Mouse (Mus musculus) neural tube, embryonic 15.5 days (tissue): ENCODE results near the gene Entpd8. TPM values are rescaled to one million over a fixed set of nuclear protein-coding genes. Genes with fewer than 3 reads are reported as not detected.

Experiments used
- ATAC-seq: fragments of 200-750 bp; cut with Nextera tagmentation; 2 replicates; pipeline ENCODE4 v1.8.0; 2017; ENCODE audit warnings: mild to moderate bottlenecking, moderate TSS enrichment, moderate library complexity; ENCODE audit not compliant: low FRiP score
- H3K27ac ChIP-seq: fragments of 300-500 bp; sonication (generic); replicated peaks from 2 replicates; pipeline ENCODE4 v1.5.1; 2015; ENCODE audit warnings: mild to moderate bottlenecking, inconsistent platforms
- H3K27me3 ChIP-seq: fragments of 300-500 bp; sonication (generic); replicated peaks from 2 replicates; pipeline ENCODE4 v1.6.1; 2015; ENCODE audit warnings: inconsistent platforms
- H3K36me3 ChIP-seq: fragments of 300-500 bp; sonication (generic); 2 replicates; pipeline ENCODE4 v1.6.1; 2015; ENCODE audit warnings: inconsistent platforms
- H3K4me1 ChIP-seq: fragments of 300-500 bp; sonication (generic); 2 replicates; pipeline ENCODE4 v1.6.1; 2015; ENCODE audit warnings: inconsistent platforms
- H3K4me2 ChIP-seq: fragments of 300-500 bp; sonication (generic); 2 replicates; pipeline ENCODE4 v1.6.1; 2015; ENCODE audit warnings: inconsistent platforms, mild to moderate bottlenecking, moderate library complexity
- H3K4me3 ChIP-seq: fragments of 300-500 bp; sonication (generic); replicated peaks from 2 replicates; pipeline ENCODE4 v1.5.1; 2015; ENCODE audit warnings: mild to moderate bottlenecking, inconsistent platforms
- H3K9ac ChIP-seq: fragments of 300-500 bp; sonication (generic); replicated peaks from 2 replicates; pipeline ENCODE4 v1.6.1; 2015; ENCODE audit warnings: mild to moderate bottlenecking, inconsistent platforms
- H3K9me3 ChIP-seq: fragments of 300-500 bp; sonication (generic); replicated peaks from 2 replicates; pipeline ENCODE4 v1.6.1; 2016; ENCODE audit warnings: inconsistent platforms
- WGBS: fragments of 180-500 bp; shearing (Covaris S2); methylation state at CpG from one replicate; pipeline ENCODE4 v1.1.7; 2015; ENCODE audit warnings: mixed read lengths; 5-methylcytosine and 5-hydroxymethylcytosine counted together
- polyA plus RNA-seq: library from polyadenylated mRNA; unstranded; fragments of >200 nt; fragmentation: Nextera tagmentation; extraction: Ambion mirVana; gene quantifications from 2 replicates; pipeline ENCODE4 v1.2.1, GENCODE M21; 2015

Gene Entpd8
- polyA plus RNA-seq, 1 experiment from 2014 or later, result not detected

DNA sequence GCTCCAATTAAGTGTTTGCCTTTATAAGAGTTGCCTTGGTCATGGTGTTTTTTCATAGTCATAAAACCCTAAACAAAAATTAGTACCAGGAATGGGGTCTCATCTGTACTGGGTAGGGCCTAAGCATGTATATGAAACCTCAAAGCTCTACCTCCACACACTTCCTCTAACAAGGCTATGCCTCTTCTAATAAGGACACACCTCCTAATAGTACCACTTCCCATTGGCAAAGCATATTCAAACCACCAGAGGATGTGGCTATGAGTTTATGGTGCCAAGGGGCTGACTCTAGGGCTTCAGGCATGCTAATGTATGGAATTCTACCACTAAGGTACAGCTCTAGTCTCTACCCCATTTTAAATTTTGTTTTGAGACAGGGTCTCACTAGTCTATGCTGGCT lies 14.6 kb upstream of the Entpd8 start:
- no peak overlapping the region for H3K9ac ChIP-seq
- no peak overlapping the region for H3K27ac ChIP-seq
- no peak overlapping the region for H3K4me3 ChIP-seq
- no peak overlapping the region for H3K4me2 ChIP-seq
- no peaks in the 10 kb centered on the region for H3K4me1 ChIP-seq
- H3K27me3 ChIP-seq, result no peaks in the 10 kb centered on the region
- ATAC-seq, result no peak
- H3K36me3 ChIP-seq, result peaks cover 25% of the 10 kb centered on the region
- no peaks in the 10 kb centered on the region for H3K9me3 ChIP-seq

GRCm38 (mm10) chr2:25066552-25066951 lies 13.6 kb upstream of the Entpd8 start:
- H3K4me2 ChIP-seq, result no peak overlapping the region
- no peak for ATAC-seq
- 81% methylated on average over 4 of the region's 4 CpGs for WGBS
- no peaks in the 10 kb centered on the region for H3K9me3 ChIP-seq
- H3K36me3 ChIP-seq, result peaks cover 15% of the 10 kb centered on the region
- no peak overlapping the region for H3K9ac ChIP-seq
- no peak overlapping the region for H3K4me3 ChIP-seq
- no peaks in the 10 kb centered on the region for H3K4me1 ChIP-seq
- H3K27me3 ChIP-seq, result no peaks in the 10 kb centered on the region
- H3K27ac ChIP-seq, result no peak overlapping the region

GRCm38 (mm10) chr2:25069537-25069936 lies 10.6 kb upstream of the Entpd8 start:
- Histone ChIP-seq H3K4me1 (no peaks in the 10 kb centered on the region), H3K27me3 (no peaks in the 10 kb centered on the region), H3K9ac (no peak overlapping the region), H3K4me2 (no peak overlapping the region), H3K4me3 (no peak overlapping the region), H3K9me3 (no peaks in the 10 kb centered on the region), H3K27ac (no peak overlapping the region), H3K36me3 (no peaks in the 10 kb centered on the region)
- ATAC-seq, result no peak
- WGBS, result 72% methylated on average over 4 of the region's 4 CpGs

GRCm38 (mm10) chr2:25072398-25072797 lies 7.7 kb upstream of the Entpd8 start:
- no peaks in the 10 kb centered on the region for H3K9me3 ChIP-seq
- no peak overlapping the region for H3K9ac ChIP-seq
- H3K27ac ChIP-seq, result no peak overlapping the region
- H3K27me3 ChIP-seq, result no peaks in the 10 kb centered on the region
- 95% methylated on average over 4 of the region's 4 CpGs for WGBS
- H3K4me1 ChIP-seq, result no peaks in the 10 kb centered on the region
- H3K36me3 ChIP-seq, result no peaks in the 10 kb centered on the region
- no peak overlapping the region for H3K4me2 ChIP-seq
- no peak overlapping the region for H3K4me3 ChIP-seq
- ATAC-seq, result no peak

GRCm38 (mm10) chr2:25075506-25075905 lies 4.6 kb upstream of the Entpd8 start:
- H3K36me3 ChIP-seq, result no peaks in the 10 kb centered on the region
- no peaks in the 10 kb centered on the region for H3K4me1 ChIP-seq
- no peak overlapping the region for H3K4me2 ChIP-seq
- H3K4me3 ChIP-seq, result no peak overlapping the region
- no peak for ATAC-seq
- H3K9me3 ChIP-seq, result no peaks in the 10 kb centered on the region
- no peak overlapping the region for H3K9ac ChIP-seq
- WGBS, result 69% methylated on average over 4 of the region's 4 CpGs
- H3K27me3 ChIP-seq, result no peaks in the 10 kb centered on the region
- no peak overlapping the region for H3K27ac ChIP-seq

DNA sequence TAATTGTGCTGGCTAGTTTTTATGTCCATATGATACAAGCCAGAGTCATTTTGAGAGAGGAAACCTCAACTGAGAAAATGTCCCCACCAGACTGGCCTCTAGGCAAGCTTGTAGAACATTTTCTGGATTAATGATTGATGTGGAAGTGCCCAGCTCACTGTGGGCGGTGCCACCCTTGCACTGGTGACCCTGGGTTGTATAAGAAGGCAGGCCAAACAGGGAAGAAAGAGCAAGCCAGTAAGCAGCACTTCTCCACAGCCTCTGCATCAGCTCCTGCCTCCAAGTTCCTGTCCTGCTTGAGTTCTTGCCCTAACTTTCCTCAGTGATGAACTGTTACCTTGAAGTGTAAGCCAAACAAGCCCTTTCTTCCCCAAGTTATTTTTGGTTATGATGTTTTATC lies 1.1 kb upstream of the Entpd8 start:
- H3K27ac ChIP-seq, result no peak overlapping the region
- no peaks in the 10 kb centered on the region for H3K4me1 ChIP-seq
- H3K27me3 ChIP-seq, result no peaks in the 10 kb centered on the region
- ATAC-seq, result no peak
- H3K4me3 ChIP-seq, result no peak overlapping the region
- H3K9ac ChIP-seq, result no peak overlapping the region
- no peaks in the 10 kb centered on the region for H3K36me3 ChIP-seq
- H3K9me3 ChIP-seq, result no peaks in the 10 kb centered on the region
- WGBS, result 81% methylated on average over 1 of the region's 1 CpGs
- no peak overlapping the region for H3K4me2 ChIP-seq

DNA sequence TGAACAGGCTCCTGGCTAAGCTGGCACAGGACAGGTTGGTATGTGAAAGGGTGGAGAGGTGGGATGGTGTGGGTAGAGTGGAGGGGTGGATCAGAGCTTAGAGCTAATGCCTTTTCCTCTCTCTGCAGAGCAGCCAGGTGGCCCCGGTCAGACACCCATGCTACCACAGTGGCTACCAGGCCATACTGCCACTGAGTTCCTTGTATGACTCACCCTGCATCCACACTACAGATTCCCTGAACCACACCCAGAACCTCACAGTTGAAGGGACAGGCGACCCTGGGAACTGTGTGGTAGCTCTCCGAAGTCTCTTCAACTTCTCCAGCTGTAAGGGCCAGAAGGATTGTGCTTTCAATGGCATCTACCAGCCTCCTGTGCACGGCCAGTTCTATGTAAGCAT lies 3.6 kb downstream of the Entpd8 start:
- H3K4me1 ChIP-seq, result no peaks in the 10 kb centered on the region
- H3K27ac ChIP-seq, result no peak overlapping the region
- H3K27me3 ChIP-seq, result no peaks in the 10 kb centered on the region
- H3K4me3 ChIP-seq, result no peak overlapping the region
- H3K36me3 ChIP-seq, result no peaks in the 10 kb centered on the region
- WGBS, result 83% methylated on average over 4 of the region's 4 CpGs
- H3K4me2 ChIP-seq, result no peak overlapping the region
- H3K9me3 ChIP-seq, result no peaks in the 10 kb centered on the region
- ATAC-seq, result no peak
- no peak overlapping the region for H3K9ac ChIP-seq

DNA sequence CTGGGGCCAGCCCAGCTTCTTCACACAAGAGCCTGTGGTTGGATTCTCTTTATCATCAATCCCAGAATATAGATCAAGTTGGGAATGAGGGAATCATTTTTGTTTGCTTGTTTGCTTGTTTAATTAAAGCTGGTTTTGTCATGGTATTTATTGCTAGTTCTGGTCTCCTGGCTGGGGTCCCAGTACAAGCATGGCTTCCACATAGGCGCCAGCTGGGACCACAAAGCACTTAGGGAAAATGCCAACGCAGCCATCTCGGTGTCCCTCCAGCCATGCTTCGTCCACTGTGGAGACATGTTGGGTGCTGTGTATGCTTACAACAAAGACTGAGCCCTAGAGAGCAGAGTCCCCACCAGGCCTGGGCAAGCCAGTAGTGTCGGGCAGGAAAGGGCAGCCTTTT lies 5.5 kb downstream of the Entpd8 start:
- ATAC-seq, result no peak
- H3K27me3 ChIP-seq, result no peaks in the 10 kb centered on the region
- no peaks in the 10 kb centered on the region for H3K4me1 ChIP-seq
- H3K27ac ChIP-seq, result no peak overlapping the region
- H3K4me3 ChIP-seq, result no peak overlapping the region
- no peaks in the 10 kb centered on the region for H3K9me3 ChIP-seq
- no peak overlapping the region for H3K4me2 ChIP-seq
- no peaks in the 10 kb centered on the region for H3K36me3 ChIP-seq
- no peak overlapping the region for H3K9ac ChIP-seq
- 68% methylated on average over 5 of the region's 5 CpGs for WGBS

GRCm38 (mm10) chr2:25087842-25088241 lies 7.7 kb downstream of the Entpd8 start:
- Histone ChIP-seq H3K4me3 (no peak overlapping the region), H3K36me3 (no peaks in the 10 kb centered on the region), H3K27ac (no peak overlapping the region), H3K9ac (no peak overlapping the region), H3K4me1 (no peaks in the 10 kb centered on the region), H3K4me2 (no peak overlapping the region), H3K27me3 (no peaks in the 10 kb centered on the region), H3K9me3 (no peaks in the 10 kb centered on the region)
- WGBS, result 100% methylated on average over 2 of the region's 2 CpGs
- ATAC-seq, result no peak

DNA sequence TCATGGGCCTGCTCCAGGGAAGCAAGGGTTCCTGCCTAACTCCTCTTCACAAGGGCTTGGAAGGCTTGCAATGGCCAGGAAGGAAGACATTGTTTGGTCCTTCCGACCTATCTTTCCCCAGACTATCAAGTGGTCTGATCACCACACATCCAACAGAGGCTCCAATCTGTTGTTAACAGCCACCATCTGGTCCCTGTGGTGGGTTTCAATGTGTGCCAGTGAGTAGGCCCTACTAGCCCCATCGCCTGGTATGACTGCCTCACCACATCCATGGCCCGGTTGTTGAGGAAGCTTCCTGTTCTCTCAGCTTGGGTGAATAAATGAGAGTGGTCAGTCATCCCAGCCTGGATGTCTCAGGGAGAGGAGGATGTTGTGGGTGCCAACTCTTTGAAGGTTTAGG lies 8.5 kb downstream of the Entpd8 start:
- Histone ChIP-seq H3K9me3 (no peaks in the 10 kb centered on the region), H3K4me3 (no peak overlapping the region), H3K27me3 (no peaks in the 10 kb centered on the region), H3K9ac (no peak overlapping the region), H3K4me1 (no peaks in the 10 kb centered on the region), H3K4me2 (no peak overlapping the region), H3K27ac (no peak overlapping the region), H3K36me3 (no peaks in the 10 kb centered on the region)
- WGBS, result 76% methylated on average over 3 of the region's 3 CpGs
- no peak for ATAC-seq

DNA sequence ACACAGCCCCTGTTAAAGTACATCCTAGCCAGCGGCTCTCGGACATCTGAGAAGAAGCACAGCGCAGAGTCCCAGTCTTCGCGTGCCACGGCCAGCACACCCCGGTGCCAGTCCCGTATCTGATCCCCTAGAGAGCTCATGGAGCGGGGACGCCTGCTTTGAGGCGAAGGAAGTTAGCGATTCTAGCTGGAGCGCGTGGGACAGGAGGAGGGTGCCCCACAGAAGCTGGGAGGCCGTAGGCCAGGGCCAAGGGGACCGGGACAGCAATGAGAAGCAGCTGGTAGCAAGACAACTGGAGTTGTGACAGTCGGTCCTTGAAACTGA lies 14.6 kb downstream of the Entpd8 start:
- Histone ChIP-seq H3K36me3 (no peaks in the 10 kb centered on the region), H3K4me1 (no peaks in the 10 kb centered on the region), H3K9ac (no peak overlapping the region), H3K4me2 (0 out of 2 replicates have a peak overlapping the region, but pooled peaks have one; percentile 3), H3K27ac (no peak overlapping the region), H3K9me3 (no peaks in the 10 kb centered on the region), H3K4me3 (no peak overlapping the region), H3K27me3 (peaks cover 7% of the 10 kb centered on the region)
- WGBS, result 48% methylated on average over 17 of the region's 17 CpGs
- ATAC-seq, result no peak

- no peak within 1 kb of the TSS for H3K27ac ChIP-seq
- H3K27me3 ChIP-seq, result peaks cover 7% of the 10 kb centered on the region
- 51% methylated on average over 28 of the region's 28 CpGs for WGBS
- H3K4me2 ChIP-seq, result 0 out of 2 replicates have a peak within 1 kb of the TSS, but pooled peaks have one; percentile 3
- no peaks in the 10 kb centered on the region for H3K36me3 ChIP-seq
- no peaks in the 10 kb centered on the region for H3K9me3 ChIP-seq
- no peak within 1 kb of the TSS for H3K9ac ChIP-seq
- H3K4me1 ChIP-seq, result no peaks in the 10 kb centered on the region
- H3K4me3 ChIP-seq, result no peak within 1 kb of the TSS
- no peak for ATAC-seq
These were observed 15.2 kb downstream of the Entpd8 start, which contains the start of gene Noxa1 for GRCm38 (mm10) chr2:25095109-25095850. Gene Noxa1, minus strand, starts transcription at chr2:25095149.
